Mouse (Mus musculus): ENCODE measurements at regions not wholly inside any gene's neighbourhood (a gene's known extent, or its start where the extent isn't known, plus 50 kb on each side); places are given as distances from the start of the nearest gene placed in this dataset.

GRCm38 (mm10) chr1:14002550-14002949 is 2090.6 kb downstream of the 4930444P10Rik start:
- H3K4me1 ChIP-seq (ENCODE audit: control insufficient read depth, insufficient read depth, low read length): no peaks in the 10 kb centered on the region
- no peak overlapping the region for H3K27ac ChIP-seq (ENCODE audit: insufficient read depth, low read depth, low read length)
- H3K4me3 ChIP-seq (ENCODE audit: insufficient read depth, low read length): no peak overlapping the region
- TF ChIP-seq CTCF (IDR thresholded peaks at IDR 0.05; ENCODE audit: low read depth, low read length) (no peak), POLR2A (IDR thresholded peaks at IDR 0.05; ENCODE audit: borderline replicate concordance, low read depth, low read length) (no peak)

- no peaks in the 10 kb centered on the region for H3K4me1 ChIP-seq (ENCODE audit: control insufficient read depth, insufficient read depth, low read length)
- H3K4me3 ChIP-seq (ENCODE audit: insufficient read depth, low read length): no peak overlapping the region
- TF ChIP-seq CTCF (IDR thresholded peaks at IDR 0.05; ENCODE audit: low read depth, low read length) (no peak), POLR2A (IDR thresholded peaks at IDR 0.05; ENCODE audit: borderline replicate concordance, low read depth, low read length) (no peak)
- no peak overlapping the region for H3K27ac ChIP-seq (ENCODE audit: insufficient read depth, low read depth, low read length)
Observed at GRCm38 (mm10) chr1:14001431-14001830, 2091.7 kb downstream of the 4930444P10Rik start.

DNA sequence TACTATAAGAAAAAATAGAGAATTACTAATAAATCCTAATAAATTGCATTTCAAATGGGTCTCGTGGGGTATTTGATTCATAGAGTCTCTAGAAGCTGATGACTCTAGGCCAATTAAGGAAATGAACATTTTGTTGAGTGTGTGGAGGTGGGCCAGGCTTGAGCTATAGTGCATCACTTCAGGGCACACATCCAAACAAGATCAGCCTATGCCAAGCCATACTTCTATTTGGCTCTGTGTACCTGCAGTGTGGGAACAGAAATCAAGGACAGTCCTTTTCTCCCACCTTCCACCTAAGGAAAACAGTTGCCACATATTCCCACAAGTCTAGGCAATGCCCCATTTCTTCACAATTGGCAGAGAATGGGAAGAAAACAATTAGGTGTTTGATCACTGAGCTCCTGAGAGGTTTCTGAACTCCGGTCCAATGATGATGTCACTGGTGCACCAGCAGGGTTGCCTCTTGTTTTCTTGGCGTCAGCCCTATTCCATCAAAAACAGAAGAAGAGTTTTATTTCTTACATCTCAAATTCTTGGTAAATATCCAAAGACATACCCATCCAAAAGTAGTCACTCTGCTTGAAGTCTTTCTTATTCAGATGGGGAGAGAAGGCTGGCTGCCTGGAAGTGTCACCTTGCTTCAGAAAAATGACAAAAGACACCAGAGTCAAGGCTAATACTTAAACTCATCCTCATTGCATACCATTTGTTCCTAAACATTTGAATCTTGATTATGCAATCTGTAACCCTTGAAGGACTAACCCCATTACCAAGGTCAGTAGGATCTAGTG is 2092.3 kb downstream of the 4930444P10Rik start:
- no peak overlapping the region for H3K4me3 ChIP-seq (ENCODE audit: insufficient read depth, low read length)
- TF ChIP-seq POLR2A (IDR thresholded peaks at IDR 0.05; ENCODE audit: borderline replicate concordance, low read depth, low read length) (no peak), CTCF (IDR thresholded peaks at IDR 0.05; ENCODE audit: low read depth, low read length) (no peak)
- H3K27ac ChIP-seq (ENCODE audit: insufficient read depth, low read depth, low read length): no peak overlapping the region
- H3K4me1 ChIP-seq (ENCODE audit: control insufficient read depth, insufficient read depth, low read length): no peaks in the 10 kb centered on the region

DNA sequence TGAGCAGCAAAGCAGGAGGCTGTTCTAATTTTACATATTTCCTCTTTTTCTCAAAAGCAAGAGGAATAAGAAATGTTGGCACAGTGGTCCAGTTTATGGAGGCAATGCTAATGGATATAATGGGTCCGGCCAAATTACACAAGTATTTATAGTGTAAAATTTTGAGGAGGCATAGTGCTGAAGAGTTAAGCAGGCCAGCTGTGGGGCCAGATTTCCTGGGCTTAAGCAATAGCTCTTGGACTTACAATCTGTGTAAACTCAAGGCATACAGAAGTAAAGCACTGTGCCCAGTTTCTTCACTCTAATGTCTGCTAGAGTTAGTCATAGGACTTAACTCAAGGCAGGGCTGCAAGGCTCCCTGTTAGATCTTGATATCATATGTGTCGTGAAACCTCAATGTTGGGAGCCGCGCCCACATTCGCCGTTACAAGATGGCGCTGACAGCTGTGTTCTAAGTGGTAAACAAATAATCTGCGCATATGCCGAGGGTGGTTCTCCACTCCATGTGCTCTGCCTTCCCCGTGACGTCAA is 2094.9 kb downstream of the 4930444P10Rik start:
- TF ChIP-seq CTCF (IDR thresholded peaks at IDR 0.05; ENCODE audit: low read depth, low read length) (no peak), POLR2A (IDR thresholded peaks at IDR 0.05; ENCODE audit: borderline replicate concordance, low read depth, low read length) (no peak)
- H3K27ac ChIP-seq (ENCODE audit: insufficient read depth, low read depth, low read length): no peak overlapping the region

GRCm38 (mm10) chr1:13993825-13994509 is 2099.2 kb downstream of the 4930444P10Rik start:
- no peak for TF ChIP-seq POLR2A (IDR thresholded peaks at IDR 0.05; ENCODE audit: borderline replicate concordance, low read depth, low read length)
- TF ChIP-seq CTCF (IDR thresholded peaks at IDR 0.05; ENCODE audit: low read depth, low read length): no peak
- Histone ChIP-seq H3K27ac (ENCODE audit: insufficient read depth, low read depth, low read length) (no peak overlapping the region), H3K4me3 (ENCODE audit: insufficient read depth, low read length) (no peak overlapping the region), H3K4me1 (ENCODE audit: control insufficient read depth, insufficient read depth, low read length) (no peaks in the 10 kb centered on the region)

More for the DNA sequence above, 2094.9 kb downstream of the 4930444P10Rik start:
- H3K4me1 ChIP-seq (ENCODE audit: control insufficient read depth, insufficient read depth, low read length): no peaks in the 10 kb centered on the region
- no peak overlapping the region for H3K4me3 ChIP-seq (ENCODE audit: insufficient read depth, low read length)

DNA sequence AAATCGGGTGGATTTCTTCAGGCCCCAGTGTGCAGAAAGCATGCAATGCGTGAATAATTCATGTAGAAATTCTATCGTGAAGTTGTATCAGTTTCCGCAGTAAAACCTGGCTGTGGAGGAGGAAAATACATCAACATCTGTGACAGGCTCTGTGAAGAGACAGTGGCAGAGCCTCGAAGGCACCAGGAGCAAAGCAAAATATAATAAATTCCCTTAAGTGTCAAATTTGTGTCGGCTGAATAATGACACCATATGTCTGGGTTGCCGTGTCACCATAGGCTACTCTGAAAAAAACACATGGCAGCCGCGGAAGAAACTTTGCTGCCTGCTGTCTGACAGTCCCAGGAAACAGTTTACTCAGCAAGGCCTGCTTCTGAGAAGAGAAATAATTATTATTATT is 2100.1 kb downstream of the 4930444P10Rik start:
- H3K4me3 ChIP-seq (ENCODE audit: insufficient read depth, low read length): no peak overlapping the region
- H3K27ac ChIP-seq (ENCODE audit: insufficient read depth, low read depth, low read length): no peak overlapping the region
- no peak for TF ChIP-seq CTCF (IDR thresholded peaks at IDR 0.05; ENCODE audit: low read depth, low read length)
- TF ChIP-seq POLR2A (IDR thresholded peaks at IDR 0.05; ENCODE audit: borderline replicate concordance, low read depth, low read length): no peak
- no peaks in the 10 kb centered on the region for H3K4me1 ChIP-seq (ENCODE audit: control insufficient read depth, insufficient read depth, low read length)

GRCm38 (mm10) chr1:13989360-13989759 is 2103.8 kb downstream of the 4930444P10Rik start:
- Histone ChIP-seq H3K4me1 (ENCODE audit: control insufficient read depth, insufficient read depth, low read length) (no peaks in the 10 kb centered on the region), H3K4me3 (ENCODE audit: insufficient read depth, low read length) (no peak overlapping the region), H3K27ac (ENCODE audit: insufficient read depth, low read depth, low read length) (no peak overlapping the region)
- TF ChIP-seq POLR2A (IDR thresholded peaks at IDR 0.05; ENCODE audit: borderline replicate concordance, low read depth, low read length): no peak
- TF ChIP-seq CTCF (IDR thresholded peaks at IDR 0.05; ENCODE audit: low read depth, low read length): no peak

DNA sequence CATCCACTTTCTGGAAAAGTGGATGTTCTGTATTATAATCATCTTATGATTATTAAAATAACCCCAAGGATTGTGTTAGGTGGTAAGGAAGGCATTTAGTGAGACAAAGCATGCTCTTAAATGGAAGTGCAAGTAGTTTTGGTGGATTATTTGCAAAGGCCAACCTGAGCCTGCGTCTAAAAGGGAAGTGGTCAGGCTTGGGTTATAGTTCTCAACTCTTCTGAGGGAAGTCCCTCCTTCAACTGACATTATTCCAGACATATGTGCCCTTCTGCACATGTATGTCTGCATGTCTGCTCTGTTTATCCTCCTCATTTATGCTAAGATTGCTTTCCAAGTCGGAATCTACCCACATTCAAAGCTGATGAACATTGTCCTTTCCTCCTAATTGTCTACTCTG is 2108.3 kb downstream of the 4930444P10Rik start:
- Histone ChIP-seq H3K4me1 (ENCODE audit: control insufficient read depth, insufficient read depth, low read length) (no peaks in the 10 kb centered on the region), H3K27ac (ENCODE audit: insufficient read depth, low read depth, low read length) (no peak overlapping the region), H3K4me3 (ENCODE audit: insufficient read depth, low read length) (no peak overlapping the region)
- no peak for TF ChIP-seq CTCF (IDR thresholded peaks at IDR 0.05; ENCODE audit: low read depth, low read length)
- no peak for TF ChIP-seq POLR2A (IDR thresholded peaks at IDR 0.05; ENCODE audit: borderline replicate concordance, low read depth, low read length)

DNA sequence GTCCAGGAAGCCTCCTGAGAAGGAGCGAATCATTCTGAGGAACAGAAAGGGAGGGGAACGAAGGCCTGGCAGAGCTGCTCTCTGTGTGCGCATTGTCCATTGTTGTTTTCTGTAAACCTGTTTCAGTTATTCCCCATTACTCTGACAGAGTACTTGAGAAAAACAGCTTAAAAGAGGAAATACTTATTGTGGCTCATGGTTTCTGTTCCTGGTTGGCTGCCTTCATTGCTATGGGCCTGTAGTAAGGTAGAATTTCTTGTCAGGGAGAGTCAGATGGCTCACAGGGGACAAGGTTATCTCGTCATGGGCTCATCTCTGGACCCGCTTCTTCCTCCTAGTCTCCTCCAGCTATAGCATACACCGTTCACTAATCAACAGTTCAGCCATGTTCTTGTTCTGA is 2112.9 kb downstream of the 4930444P10Rik start:
- Histone ChIP-seq H3K27ac (ENCODE audit: insufficient read depth, low read depth, low read length) (no peak overlapping the region), H3K4me3 (ENCODE audit: insufficient read depth, low read length) (no peak overlapping the region), H3K4me1 (ENCODE audit: control insufficient read depth, insufficient read depth, low read length) (no peaks in the 10 kb centered on the region)
- no peak for TF ChIP-seq POLR2A (IDR thresholded peaks at IDR 0.05; ENCODE audit: borderline replicate concordance, low read depth, low read length)
- TF ChIP-seq CTCF (IDR thresholded peaks at IDR 0.05; ENCODE audit: low read depth, low read length): no peak

GRCm38 (mm10) chr1:13978640-13979039 is 2114.5 kb downstream of the 4930444P10Rik start:
- TF ChIP-seq POLR2A (IDR thresholded peaks at IDR 0.05; ENCODE audit: borderline replicate concordance, low read depth, low read length) (no peak), CTCF (IDR thresholded peaks at IDR 0.05; ENCODE audit: low read depth, low read length) (no peak)
- Histone ChIP-seq H3K4me3 (ENCODE audit: insufficient read depth, low read length) (no peak overlapping the region), H3K27ac (ENCODE audit: insufficient read depth, low read depth, low read length) (no peak overlapping the region), H3K4me1 (ENCODE audit: control insufficient read depth, insufficient read depth, low read length) (no peaks in the 10 kb centered on the region)

Data from bone marrow macrophage, adult 2 months (primary cell).